Mouse (Mus musculus): Measurements from ENCODE around the gene 4930524B15Rik. TPM values are rescaled to one million over a fixed set of nuclear protein-coding genes. Genes with fewer than 3 reads are reported as not detected.
"Not testable (repeated sequence)": the region's sequence is repeated elsewhere in the genome, so short reads cannot be mapped to it uniquely, and the experiment has no call there.

The 4930524B15Rik gene
- total RNA-seq, 4 experiments from 2014 or later, result not detected

DNA sequence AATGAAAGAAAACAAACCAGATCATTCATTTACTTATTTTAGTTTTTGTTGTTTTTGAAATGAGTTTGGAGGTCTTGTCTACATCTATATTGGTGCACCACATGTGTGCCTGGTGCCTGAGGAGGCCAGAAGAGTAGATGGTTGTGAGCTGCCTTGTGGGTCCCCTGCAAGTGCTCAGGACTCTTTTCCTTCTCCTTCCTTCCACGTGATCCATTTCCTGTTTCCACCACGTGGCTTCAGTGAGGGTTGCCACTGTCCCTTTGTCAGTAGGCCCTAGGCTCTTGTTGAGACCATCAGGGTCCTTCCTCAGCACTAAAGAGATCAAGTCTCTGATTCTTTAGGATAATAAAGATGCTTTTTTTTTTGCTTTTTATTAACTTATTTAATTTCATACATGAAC lies 19.4 kb downstream of the 4930524B15Rik start:
- DNase-seq, result no peak

DNA sequence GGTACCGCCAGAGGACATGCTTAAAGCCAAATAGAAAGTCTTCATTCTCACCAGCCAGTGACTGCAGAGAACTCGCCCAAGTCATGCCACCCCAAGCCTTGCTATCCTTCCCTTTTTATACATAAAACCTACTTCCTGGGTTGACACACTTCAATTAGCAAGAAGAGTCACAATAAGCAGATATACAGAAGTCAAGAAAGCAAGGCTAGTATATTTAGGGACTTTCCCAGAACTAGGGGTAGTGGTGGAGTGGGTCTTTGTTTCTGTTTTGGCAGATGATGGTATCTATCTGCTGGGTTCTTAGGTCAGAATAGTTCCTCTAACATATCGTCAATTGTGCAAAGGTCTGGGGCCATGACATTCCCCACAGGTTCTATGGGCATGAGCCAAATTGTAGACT lies 27.1 kb downstream of the 4930524B15Rik start:
- no peak for DNase-seq

- no peak for DNase-seq
Measured at GRCm38 (mm10) chr11:31999716-32000115, 34.3 kb downstream of the 4930524B15Rik start.

- peak; percentile 53 for DNase-seq
Measured at GRCm38 (mm10) chr11:32000281-32000680, 34.9 kb downstream of the 4930524B15Rik start, which contains the start of gene Nsg2. Gene Nsg2, plus strand, starts transcription at chr11:32000463.

DNA sequence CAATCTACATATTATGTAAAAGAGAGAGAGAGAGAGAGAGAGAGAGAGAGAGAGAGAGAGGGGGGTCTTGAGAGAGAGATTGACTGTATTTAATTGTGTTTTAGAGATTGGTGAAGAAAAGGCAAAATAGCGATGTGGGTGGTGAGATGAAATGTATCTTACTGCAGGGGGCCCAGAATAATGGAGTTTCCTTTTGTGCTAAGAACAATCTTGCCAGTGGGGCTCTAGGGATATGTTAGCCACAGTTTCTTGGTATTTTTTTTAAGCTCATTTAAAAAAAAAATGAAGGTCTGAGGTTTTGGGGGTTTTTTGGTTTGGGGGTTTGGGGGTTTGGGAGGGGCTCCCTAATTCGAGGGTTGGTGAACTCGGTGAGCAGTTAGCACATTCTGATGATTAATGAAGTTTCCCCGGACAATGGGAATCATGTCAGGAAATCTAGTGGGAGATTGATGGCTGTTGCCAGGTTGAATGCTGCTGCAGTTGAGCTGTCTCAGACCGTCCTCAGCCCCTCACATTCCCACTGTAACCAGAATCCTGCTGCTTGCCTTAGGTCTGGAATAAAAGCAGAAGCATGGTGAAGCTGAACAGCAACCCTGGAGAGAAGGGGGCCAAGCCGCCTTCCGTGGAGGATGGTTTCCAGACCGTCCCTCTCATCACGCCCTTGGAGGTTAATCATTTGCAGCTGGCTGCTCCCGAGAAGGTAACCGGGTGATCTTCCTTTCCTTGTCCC lies 36.0 kb downstream of the 4930524B15Rik start:
- no peak for DNase-seq

GRCm38 (mm10) chr11:32002670-32003072 lies 37.3 kb downstream of the 4930524B15Rik start:
- no peak for DNase-seq

GRCm38 (mm10) chr11:32008049-32008448 lies 42.7 kb downstream of the 4930524B15Rik start:
- DNase-seq, result not testable (repeated sequence)

DNA sequence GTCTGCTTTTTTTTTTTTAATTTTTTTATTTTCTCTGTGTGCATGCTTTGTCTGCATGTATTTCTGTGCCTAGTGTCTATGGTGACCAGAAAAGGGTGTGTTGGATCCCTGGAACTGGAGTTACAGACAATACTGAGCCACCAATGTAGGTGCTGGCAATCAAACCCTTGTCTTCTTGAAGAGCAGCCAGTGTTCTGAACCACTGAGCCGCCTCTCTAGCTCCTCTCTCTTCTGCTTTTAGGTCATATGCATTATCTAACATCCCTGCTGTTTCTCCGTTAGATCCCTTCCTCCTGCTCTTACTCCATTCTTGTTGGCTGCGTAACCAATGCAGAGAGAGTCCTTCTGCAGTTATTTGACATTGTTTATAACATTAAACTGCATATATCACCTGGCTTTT lies 43.5 kb downstream of the 4930524B15Rik start:
- DNase-seq, result no peak

- DNase-seq, result no peak
Measured at GRCm38 (mm10) chr11:32009961-32010662, 44.7 kb downstream of the 4930524B15Rik start.

- no peak for DNase-seq
Measured at GRCm38 (mm10) chr11:32010663-32010970, 45.2 kb downstream of the 4930524B15Rik start.

GRCm38 (mm10) chr11:32011867-32012603 lies 46.6 kb downstream of the 4930524B15Rik start:
- DNase-seq, result no peak

GRCm38 (mm10) chr11:32013014-32013427 lies 47.6 kb downstream of the 4930524B15Rik start:
- DNase-seq, result no peak

- DNase-seq, result no peak
Measured at GRCm38 (mm10) chr11:32013561-32013960, 48.2 kb downstream of the 4930524B15Rik start.

DNA sequence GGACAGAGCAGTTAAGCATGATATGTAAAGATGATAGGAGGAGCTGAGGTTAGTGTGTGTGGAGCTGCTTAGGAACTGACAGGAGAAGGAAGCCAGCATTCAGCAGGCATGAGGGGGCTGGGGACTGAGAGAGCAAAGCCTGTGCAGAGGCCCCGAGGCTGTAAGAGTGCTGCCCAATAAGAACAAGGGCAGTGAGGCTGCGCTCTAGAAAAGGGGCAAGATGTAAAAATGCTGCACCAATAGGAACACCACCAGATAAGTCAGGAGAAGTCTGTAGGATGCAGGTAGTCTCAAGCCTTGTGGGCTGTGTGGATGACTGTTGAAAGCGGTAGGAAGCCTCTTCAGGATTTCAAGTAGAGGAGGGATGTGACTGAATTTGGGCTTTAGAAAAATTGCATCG lies 52.8 kb downstream of the 4930524B15Rik start:
- DNase-seq, result no peak

DNA sequence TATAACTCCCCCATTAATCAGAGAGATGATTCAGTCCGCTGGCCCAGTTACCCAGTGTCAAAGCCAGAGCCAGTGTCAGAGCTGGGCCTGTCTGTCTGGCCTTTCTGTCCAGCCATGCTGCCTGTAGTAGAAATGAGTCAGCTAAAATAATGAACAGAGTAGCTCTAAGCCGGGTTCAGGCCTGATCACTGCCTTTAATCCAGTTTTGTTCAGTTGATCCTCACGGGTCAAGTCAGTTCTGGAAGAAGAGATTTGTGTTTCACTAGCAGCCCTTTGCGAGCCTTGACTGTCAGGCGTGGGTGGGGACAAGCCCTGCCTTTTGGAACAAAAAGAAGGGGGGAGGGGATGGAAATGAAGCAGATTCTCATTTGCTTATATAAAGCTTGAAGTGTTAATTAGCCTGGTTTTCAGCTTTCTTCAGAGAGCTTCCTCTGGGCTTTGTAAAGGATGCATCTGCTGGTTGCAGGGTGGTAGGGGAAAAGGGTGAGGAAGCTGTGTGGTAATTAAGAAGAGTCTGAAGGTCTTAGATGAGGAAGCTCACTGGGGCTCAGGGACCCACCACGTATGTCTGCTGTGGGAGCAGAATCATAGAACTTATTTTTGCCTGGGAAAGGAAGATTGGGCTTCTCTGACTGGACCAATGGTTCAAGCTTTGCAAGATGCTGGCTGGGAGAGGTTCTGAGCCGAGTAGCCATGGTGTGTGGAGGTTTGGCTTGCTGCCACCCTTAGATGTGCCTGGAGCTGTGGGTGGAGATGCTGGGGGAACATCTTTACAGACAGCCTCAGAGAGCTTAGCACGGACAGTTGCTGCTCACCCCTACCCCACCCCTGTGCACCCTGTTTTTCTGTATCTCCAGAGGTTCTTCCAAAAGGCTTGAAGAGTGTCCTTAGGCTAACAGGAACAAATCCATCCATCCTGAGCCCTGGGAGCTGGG lies 54.9 kb downstream of the 4930524B15Rik start:
- peak; percentile 74 for DNase-seq

GRCm38 (mm10) chr11:32026634-32027033 lies 61.2 kb downstream of the 4930524B15Rik start:
- no peak for DNase-seq

GRCm38 (mm10) chr11:32027474-32028342 lies 62.3 kb downstream of the 4930524B15Rik start:
- DNase-seq, result no peak

DNA sequence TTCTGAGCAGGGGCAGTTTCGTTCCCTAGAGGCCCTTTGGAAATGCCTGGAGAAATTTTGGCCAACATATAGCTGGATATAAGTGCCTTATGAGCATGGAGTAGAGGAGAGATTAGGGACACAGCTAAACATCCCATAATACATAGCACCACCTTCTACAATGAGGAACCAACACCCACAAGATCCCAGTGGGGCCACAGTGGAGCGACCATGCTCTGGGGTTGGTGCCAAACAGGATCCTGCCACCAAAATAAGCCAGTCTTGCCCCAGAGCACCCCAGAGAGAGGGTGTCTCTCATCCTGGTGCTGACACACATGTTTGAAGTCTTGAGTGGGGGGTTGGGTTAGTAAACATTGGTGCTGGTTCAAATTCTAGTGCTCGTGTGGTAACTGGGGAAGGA lies 63.2 kb downstream of the 4930524B15Rik start:
- no peak for DNase-seq
